Mouse (Mus musculus): ENCODE measurements around the gene Lce6a. TPM values are rescaled to one million over a fixed set of nuclear protein-coding genes. Genes with fewer than 3 reads are reported as not detected.

Lce6a gene
- total and polyA plus RNA-seq, 3 experiments: not detected

DNA sequence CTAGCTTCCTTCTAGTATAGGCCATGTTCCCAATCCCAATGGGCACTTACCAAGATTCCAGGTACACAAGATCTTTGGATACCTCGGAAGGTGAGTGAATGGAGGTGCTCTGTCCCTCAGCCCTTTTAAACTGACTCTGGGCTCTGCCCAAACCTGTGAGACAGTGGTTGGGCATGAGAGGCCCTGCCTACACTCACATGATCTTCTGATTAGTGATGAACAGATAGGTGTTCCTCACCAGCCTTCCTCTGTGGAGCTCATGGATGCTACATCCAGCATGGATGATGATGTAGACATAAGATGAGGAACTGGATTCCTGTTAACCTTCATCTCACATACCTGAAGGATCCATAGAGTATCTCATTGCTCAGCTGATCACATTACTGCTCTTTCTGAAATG is 26.7 kb upstream of the Lce6a start, which contains the start of gene Lce1a1:
Gene Lce1a1, minus strand, starts transcription at position 101 of the 400 bp plus-strand sequence.
- DNase-seq (ENCODE audit: low read depth, low spot score): no peak
- no peak within 1 kb of the TSS for H3K4me3 ChIP-seq (ENCODE audit: control insufficient read depth in 1 of 2, insufficient read depth in 1 of 2, low read depth in 2 of 2, low read length in 2 of 2)
- H3K79me2 ChIP-seq (ENCODE audit: control insufficient read depth, insufficient read depth, low read length, poor library complexity): no peaks in the 10 kb centered on the region
- no peaks in the 10 kb centered on the region for H3K4me1 ChIP-seq (ENCODE audit: control insufficient read depth in 1 of 2, insufficient read depth in 2 of 2, low read length in 2 of 2)
- H3K9ac ChIP-seq (ENCODE audit: control insufficient read depth, low read depth, low read length, poor library complexity, severe bottlenecking): no peak within 1 kb of the TSS
- no peaks in the 10 kb centered on the region for H3K9me3 ChIP-seq (replicated peaks; ENCODE audit: insufficient read depth, low read length)
- H3K36me3 ChIP-seq (ENCODE audit: control insufficient read depth in 1 of 2, insufficient read depth in 2 of 2, low read length in 2 of 2): no peaks in the 10 kb centered on the region
- H3K27me3 ChIP-seq (ENCODE audit: control insufficient read depth in 1 of 2, insufficient read depth in 2 of 2, low read length in 2 of 2): no peaks in the 10 kb centered on the region
- TF ChIP-seq MAZ (IDR thresholded peaks at IDR 0.05; ENCODE audit: low read depth, low read length): no peak
- TF ChIP-seq ZC3H11A (IDR thresholded peaks at IDR 0.05; ENCODE audit: low read depth, low read length): no peak
- H3K27ac ChIP-seq (ENCODE audit: control insufficient read depth, low read depth, low read length): no peak within 1 kb of the TSS

DNA sequence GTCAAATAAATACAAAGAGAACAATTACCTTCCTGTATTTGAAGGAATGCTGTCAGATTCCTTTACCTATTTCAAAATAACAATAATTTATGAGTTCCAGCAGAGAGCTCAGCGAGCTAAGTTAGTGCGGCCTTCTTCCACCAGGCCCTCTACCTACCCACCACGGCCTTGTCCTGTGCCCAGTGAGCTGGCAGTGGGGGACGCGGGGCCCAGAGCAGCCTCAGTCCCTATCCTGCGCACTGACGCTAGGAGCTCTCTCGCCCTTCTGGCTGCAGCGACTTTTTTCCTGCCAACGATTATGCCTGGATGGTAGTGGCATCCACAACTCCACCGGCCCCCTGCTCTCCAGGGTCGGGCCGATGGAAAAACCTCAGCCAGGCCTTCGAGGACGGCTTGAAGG is 18.4 kb upstream of the Lce6a start:
- TF ChIP-seq MAZ (IDR thresholded peaks at IDR 0.05; ENCODE audit: low read depth, low read length) (no peak), KAT2A (conservative IDR thresholded peaks at IDR 0.05; ENCODE audit: low read depth, low read length) (no peak), E2F4 (IDR thresholded peaks at IDR 0.05; ENCODE audit: borderline replicate concordance, low read depth, low read length) (no peak), MYB (IDR thresholded peaks at IDR 0.05; ENCODE audit: low read depth, low read length) (no peak), MAFK (IDR thresholded peaks at IDR 0.05; ENCODE audit: borderline replicate concordance, low read depth, low read length) (no peak), TAL1 (IDR thresholded peaks at IDR 0.05; ENCODE audit: low read length) (no peak), CTCF (IDR thresholded peaks at IDR 0.05 in 2 of 3, conservative IDR thresholded peaks at IDR 0.05 in 1 of 3; ENCODE audit: control insufficient read depth in 1 of 3, insufficient read depth in 1 of 3, low read depth in 2 of 3, low read length in 3 of 3, poor library complexity in 1 of 3, severe bottlenecking in 1 of 3) (no peak), NRF1 (IDR thresholded peaks at IDR 0.05; ENCODE audit: insufficient read depth, low read depth, low read length, poor library complexity, severe bottlenecking) (no peak), JUND (IDR thresholded peaks at IDR 0.05; ENCODE audit: low read depth, low read length) (no peak), MXI1 (IDR thresholded peaks at IDR 0.05; ENCODE audit: low read depth, low read length) (no peak), SMC3 (IDR thresholded peaks at IDR 0.05; ENCODE audit: low read depth, low read length) (no peak), MEF2A (IDR thresholded peaks at IDR 0.05; ENCODE audit: extremely low read depth, insufficient replicate concordance, low read depth, low read length, poor library complexity, severe bottlenecking) (no peak), MAX (IDR thresholded peaks at IDR 0.05; ENCODE audit: low read length) (no peak), RCOR1 (IDR thresholded peaks at IDR 0.05; ENCODE audit: low read depth, low read length) (no peak), GABPA (IDR thresholded peaks at IDR 0.05; ENCODE audit: low read depth, low read length) (no peak), SIN3A (IDR thresholded peaks at IDR 0.05; ENCODE audit: low read length) (no peak)
- no peak for DNase-seq (ENCODE audit: low read depth, low spot score)
- H3K9me3 ChIP-seq (replicated peaks; ENCODE audit: insufficient read depth, low read length): no peaks in the 10 kb centered on the region
- no peak overlapping the region for H3K27ac ChIP-seq (ENCODE audit: control insufficient read depth, low read depth, low read length)
- no peaks in the 10 kb centered on the region for H3K79me2 ChIP-seq (ENCODE audit: control insufficient read depth, insufficient read depth, low read length, poor library complexity)
- no peaks in the 10 kb centered on the region for H3K27me3 ChIP-seq (ENCODE audit: control insufficient read depth in 1 of 2, insufficient read depth in 2 of 2, low read length in 2 of 2)
- no peaks in the 10 kb centered on the region for H3K4me1 ChIP-seq (ENCODE audit: control insufficient read depth in 1 of 2, insufficient read depth in 2 of 2, low read length in 2 of 2)
- H3K4me3 ChIP-seq (ENCODE audit: control insufficient read depth in 1 of 2, insufficient read depth in 1 of 2, low read depth in 2 of 2, low read length in 2 of 2): no peak overlapping the region
- no peak overlapping the region for H3K9ac ChIP-seq (ENCODE audit: control insufficient read depth, low read depth, low read length, poor library complexity, severe bottlenecking)
- H3K36me3 ChIP-seq (ENCODE audit: control insufficient read depth in 1 of 2, insufficient read depth in 2 of 2, low read length in 2 of 2): no peaks in the 10 kb centered on the region

Data from MEL (cell line).